Mouse (Mus musculus): ENCODE results near the gene Gm2974.
"Not testable (repeated sequence)": the region's sequence is repeated elsewhere in the genome, so short reads cannot be mapped to it uniquely, and the experiment has no call there.

The Gm2974 gene

DNA sequence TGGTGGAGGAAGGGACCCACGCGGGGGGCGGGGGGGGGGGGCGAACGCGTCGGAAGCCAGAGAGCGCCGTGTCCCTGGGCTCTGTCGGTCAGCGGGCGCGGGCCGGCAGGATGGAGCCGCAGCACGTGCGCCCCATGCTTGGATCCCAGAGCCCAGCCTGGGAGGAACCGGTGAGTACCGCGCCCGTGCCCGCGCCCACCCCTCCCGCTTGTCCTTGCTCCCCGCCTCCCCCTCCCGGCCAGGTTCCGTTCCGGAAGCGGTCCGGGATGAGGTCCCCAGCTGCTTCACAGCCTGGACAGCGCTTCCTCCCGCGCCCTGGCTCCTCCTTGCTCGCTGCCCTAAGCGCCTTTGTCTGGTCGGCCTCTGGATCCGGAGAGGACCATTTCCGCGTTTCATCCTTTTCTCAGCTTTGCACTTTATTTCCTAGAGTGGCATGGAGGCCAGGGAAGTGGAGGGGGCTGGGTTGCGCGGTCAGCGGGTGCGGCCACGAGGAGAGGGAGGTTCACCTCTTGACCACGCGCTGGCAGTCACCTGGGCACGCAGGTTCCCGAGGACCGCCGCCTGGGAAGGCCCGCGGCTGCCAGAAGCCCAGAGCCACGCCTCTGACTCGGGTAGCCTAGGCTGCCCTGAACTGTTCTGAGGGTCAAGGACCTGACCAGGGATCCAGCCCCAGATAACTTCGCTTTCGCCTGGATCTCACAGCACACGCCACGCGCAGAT lies at the start of gene Gm2974:
Gene Gm2974 (plus strand): TSS at position 86 of the 720 bp plus-strand sequence.
- DNase-seq, result peak; percentile 16 to 35

DNA sequence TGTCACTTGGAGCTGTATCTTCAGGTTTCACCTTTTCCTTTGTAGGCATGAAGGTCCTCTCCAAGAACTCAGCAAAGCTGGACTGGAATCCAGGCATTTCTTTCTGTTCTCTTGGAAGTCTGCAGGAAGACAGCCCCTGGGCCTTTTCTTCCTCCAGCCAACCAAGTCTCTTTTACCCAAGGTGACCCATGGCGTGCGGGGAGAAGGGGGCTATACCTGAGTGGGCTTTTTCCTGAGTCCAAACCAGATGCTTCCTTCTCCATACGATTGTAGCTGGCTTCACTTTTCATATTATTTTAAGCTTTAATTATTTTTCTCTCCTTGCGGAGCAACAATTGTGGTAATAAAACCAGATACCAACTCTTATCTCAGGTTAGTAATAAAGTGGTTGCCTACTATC lies 40.7 kb upstream of the Gm2974 start:
- DNase-seq, result not testable (repeated sequence)

DNA sequence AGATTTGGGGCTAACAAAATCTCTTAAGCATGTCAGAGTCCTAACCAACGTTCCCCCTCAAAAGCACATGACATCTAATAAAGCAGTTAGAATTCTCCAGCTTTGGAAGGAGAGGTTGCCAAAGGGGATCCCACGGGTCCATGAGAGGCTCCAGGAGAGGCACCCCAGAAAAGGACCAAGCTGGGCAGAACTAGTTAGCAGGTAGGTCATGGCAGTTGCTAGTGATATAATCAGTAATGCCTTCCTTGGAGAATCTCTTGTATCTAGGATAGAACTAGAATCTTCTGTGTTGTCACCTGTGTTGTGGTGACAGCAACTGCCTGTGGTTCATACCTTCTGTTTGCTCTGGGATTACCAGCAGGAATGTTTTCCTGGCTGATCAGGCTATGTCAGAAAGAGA lies 17.6 kb upstream of the Gm2974 start, which contains the start of gene Gm3127:
Gene Gm3127 (plus strand): TSS at position 301 of the 400 bp plus-strand sequence.
- DNase-seq, result not testable (repeated sequence)

GRCm38 (mm10) chr14:4182030-4182429 lies 346 bp upstream of the Gm2974 start:
- peak in 1 of 2 experiments; percentile 4 for DNase-seq

GRCm38 (mm10) chr14:4183375-4183774 lies 999 bp downstream of the Gm2974 start:
- peak in 1 of 2 experiments; percentile 5 for DNase-seq

GRCm38 (mm10) chr14:4249331-4249730 lies 67.0 kb downstream of the Gm2974 start, which contains the start of gene Gm3138:
Gm3138 (plus strand) TSS chr14:4249631.
- not testable (repeated sequence) for DNase-seq

All from cerebellum, postnatal 25 days (tissue).